Mouse (Mus musculus) liver, embryonic 16.5 days (tissue): Measurements from ENCODE around the gene Nol8. TPM values are rescaled to one million over a fixed set of nuclear protein-coding genes. Genes with fewer than 3 reads are reported as not detected.

ENCODE experiments used
- ATAC-seq: fragments of 200-750 bp; cut with Nextera tagmentation; 2 replicates; pipeline ENCODE4 v1.8.0; 2017; ENCODE audit warnings: low read depth, mild to moderate bottlenecking, moderate number of reproducible peaks, moderate library complexity
- H3K27ac ChIP-seq: fragments of 300-500 bp; sonication (generic); 2 replicates; pipeline ENCODE4 v1.5.1; 2014; ENCODE audit warnings: mild to moderate bottlenecking, low read length
- H3K27me3 ChIP-seq: fragments of 300-500 bp; sonication (generic); 2 replicates; pipeline ENCODE4 v1.6.1; 2014; ENCODE audit warnings: low read depth, low read length, mixed read lengths; ENCODE audit not compliant: control insufficient read depth, insufficient read depth
- H3K36me3 ChIP-seq: fragments of 300-500 bp; sonication (generic); 2 replicates; pipeline ENCODE4 v1.6.1; 2014; ENCODE audit warnings: mild to moderate bottlenecking; ENCODE audit not compliant: control insufficient read depth, insufficient read depth
- H3K4me1 ChIP-seq: fragments of 300-500 bp; sonication (generic); 2 replicates; pipeline ENCODE4 v1.6.1; 2014; ENCODE audit warnings: low read depth, low read length, mixed read lengths; ENCODE audit not compliant: control insufficient read depth
- H3K4me2 ChIP-seq: fragments of 300-500 bp; sonication (generic); 2 replicates; pipeline ENCODE4 v1.6.1; 2014; ENCODE audit warnings: low read depth, low read length, mixed read lengths
- H3K4me3 ChIP-seq: fragments of 300-500 bp; sonication (generic); 2 replicates; pipeline ENCODE4 v1.5.1; 2014; ENCODE audit warnings: low read depth, mild to moderate bottlenecking, low read length
- H3K9ac ChIP-seq: fragments of 300-500 bp; sonication (generic); 2 replicates; pipeline ENCODE4 v1.6.1; 2014; ENCODE audit warnings: low read depth, low read length
- H3K9me3 ChIP-seq: fragments of 300-500 bp; sonication (generic); replicated peaks from 2 replicates; pipeline ENCODE4 v1.6.1; 2016; ENCODE audit warnings: low read length; ENCODE audit not compliant: control insufficient read depth
- WGBS: fragments of 180-500 bp; shearing (Covaris S2); extraction: QIAGEN DNeasy Blood & Tissue Kit; methylation state at CpG from one replicate; pipeline ENCODE4 v1.1.7; 2014; ENCODE audit not compliant: insufficient replicate concordance; 5-methylcytosine and 5-hydroxymethylcytosine counted together
- polyA plus RNA-seq: library from polyadenylated mRNA; unstranded; fragments of >200 nt; fragmentation: Nextera tagmentation; extraction: Ambion mirVana; gene quantifications from 2 replicates; pipeline ENCODE4 v1.2.1, GENCODE M21; 2015

Nol8 gene
- polyA plus RNA-seq, 1 experiment from 2014 or later: 5.5 TPM

GRCm38 (mm10) chr13:49719310-49719709 lies 66.4 kb downstream of the Nol8 start:
- WGBS: 71% methylated on average over 3 of the region's 3 CpGs
- Histone ChIP-seq H3K27ac (no peak overlapping the region), H3K36me3 (peaks cover 80% of the 10 kb centered on the region), H3K4me3 (no peak overlapping the region), H3K4me2 (no peak overlapping the region), H3K9me3 (no peaks in the 10 kb centered on the region), H3K4me1 (no peaks in the 10 kb centered on the region), H3K9ac (no peak overlapping the region), H3K27me3 (no peaks in the 10 kb centered on the region)
- no peak for ATAC-seq

Other genes with a start within 250 kb of the Nol8 start
- gene Ippk, start 231.8 kb upstream of the Nol8 start, polyA plus RNA-seq: 6.6 and 6.8 TPM in 2 replicates
- gene Tes3-ps, start 159.8 kb upstream of the Nol8 start, polyA plus RNA-seq: 0.62 and 0.68 TPM in 2 replicates
- 0.36 and 0.38 TPM in 2 replicates for gene Ecm2, start 148.3 kb upstream of the Nol8 start, polyA plus RNA-seq
- gene Aspn, start 108.6 kb upstream of the Nol8 start, polyA plus RNA-seq: 1.4 and 1.5 TPM in 2 replicates
- gene Omd, start 70.6 kb upstream of the Nol8 start, polyA plus RNA-seq: 0.39 and 0.67 TPM in 2 replicates
- 2.5 and 4.1 TPM in 2 replicates for gene Ogn, start 45.0 kb upstream of the Nol8 start, polyA plus RNA-seq
- 18.2 and 21.0 TPM in 2 replicates for gene Cenpp, start 293 bp upstream of the Nol8 start, polyA plus RNA-seq
- 48.3 and 50.2 TPM in 2 replicates for gene Iars, start 29.0 kb downstream of the Nol8 start, polyA plus RNA-seq
- not detected in 2 replicates for gene Gm30302, start 145.9 kb downstream of the Nol8 start, polyA plus RNA-seq